Mouse (Mus musculus): ENCODE results near the gene Tead3. TPM values are rescaled to one million over a fixed set of nuclear protein-coding genes. Genes with fewer than 3 reads are reported as not detected.

The Tead3 gene
- total and polyA plus RNA-seq, 3 experiments, result 0.42 TPM; not detected in 2

GRCm38 (mm10) chr17:28369056-28369455, 18.4 kb upstream of the Tead3 start:
- TF ChIP-seq MAX (IDR thresholded peaks at IDR 0.05; ENCODE audit: low read length), result no peak
- TF ChIP-seq USF2 (conservative IDR thresholded peaks at IDR 0.05; ENCODE audit: low read depth, low read length), result no peak
- TF ChIP-seq SIN3A (IDR thresholded peaks at IDR 0.05; ENCODE audit: low read length), result no peak
- no peak for TF ChIP-seq E2F4 (IDR thresholded peaks at IDR 0.05; ENCODE audit: insufficient replicate concordance, low read depth, low read length)
- TF ChIP-seq IRF4 (IDR thresholded peaks at IDR 0.05; ENCODE audit: low read depth, low read length), result no peak
- no peak for TF ChIP-seq KAT2A (IDR thresholded peaks at IDR 0.05; ENCODE audit: insufficient replicate concordance, low read length)
- H3K36me3 ChIP-seq (replicated peaks in 1 of 2; ENCODE audit: control insufficient read depth in 1 of 2, insufficient read depth in 1 of 2, low read length in 1 of 2), result no peaks in the 10 kb centered on the region
- in situ Hi-C loops (cut with MboI; ENCODE audit: low pct_ligation_motif_present, low pct_unique_long_range_greater_than_20kb, low sequenced_read_pairs) (no loop called here), dilution Hi-C loops (cut with MboI; ENCODE audit: extremely low pct_ligation_motif_present, extremely low pct_unique_long_range_greater_than_20kb, low sequenced_read_pairs) (no loop called here)
- H3K9ac ChIP-seq (ENCODE audit: insufficient read depth, low read depth), result no peak overlapping the region
- peaks cover 24% of the 10 kb centered on the region for H3K27me3 ChIP-seq (replicated peaks)
- H3K79me2 ChIP-seq (replicated peaks; ENCODE audit: control insufficient read depth, extremely low read depth, insufficient read depth, poor library complexity, severe bottlenecking), result no peaks in the 10 kb centered on the region
- H3K9me3 ChIP-seq (replicated peaks; ENCODE audit: low read length), result no peaks in the 10 kb centered on the region
- DNase-seq (ENCODE audit: extremely low read depth), result no peak
- no peak overlapping the region for H3K27ac ChIP-seq (ENCODE audit: insufficient read depth, low read depth)
- H3K4me3 ChIP-seq (replicated peaks in 1 of 3; ENCODE audit: low read depth in 2 of 3, low read length in 2 of 3, poor library complexity in 1 of 3), result no peak overlapping the region
- no peak overlapping the region for H3K4me2 ChIP-seq (ENCODE audit: insufficient read depth, low read depth, poor library complexity, severe bottlenecking)
- 0 out of 4 replicates have a peak, but pooled peaks cover 0 to 5% of the 10 kb centered on the region in 2 experiments for H3K4me1 ChIP-seq (ENCODE audit: control insufficient read depth in 1 of 2, insufficient read depth in 2 of 2)

GRCm38 (mm10) chr17:28368449-28368848, 17.8 kb upstream of the Tead3 start:
- DNase-seq (ENCODE audit: extremely low read depth), result peak; percentile 63
- in situ Hi-C loops (cut with MboI; ENCODE audit: low pct_ligation_motif_present, low pct_unique_long_range_greater_than_20kb, low sequenced_read_pairs), result no loop called here
- Histone ChIP-seq H3K9ac (ENCODE audit: insufficient read depth, low read depth) (no peak overlapping the region), H3K4me1 (ENCODE audit: control insufficient read depth in 1 of 2, insufficient read depth in 2 of 2) (0 out of 4 replicates have a peak, but pooled peaks cover 0 to 5% of the 10 kb centered on the region in 2 experiments), H3K27me3 (replicated peaks) (peaks cover 30% of the 10 kb centered on the region), H3K9me3 (replicated peaks; ENCODE audit: low read length) (no peaks in the 10 kb centered on the region), H3K27ac (ENCODE audit: insufficient read depth, low read depth) (no peak overlapping the region), H3K36me3 (replicated peaks in 1 of 2; ENCODE audit: control insufficient read depth in 1 of 2, insufficient read depth in 1 of 2, low read length in 1 of 2) (no peaks in the 10 kb centered on the region), H3K4me2 (ENCODE audit: insufficient read depth, low read depth, poor library complexity, severe bottlenecking) (no peak overlapping the region), H3K79me2 (replicated peaks; ENCODE audit: control insufficient read depth, extremely low read depth, insufficient read depth, poor library complexity, severe bottlenecking) (no peaks in the 10 kb centered on the region), H3K4me3 (replicated peaks in 1 of 3; ENCODE audit: low read depth in 2 of 3, low read length in 2 of 3, poor library complexity in 1 of 3) (no peak overlapping the region)
- dilution Hi-C loops (cut with MboI; ENCODE audit: extremely low pct_ligation_motif_present, extremely low pct_unique_long_range_greater_than_20kb, low sequenced_read_pairs), result no loop called here
- TF ChIP-seq MYC (IDR thresholded peaks at IDR 0.05; ENCODE audit: low read depth, low read length) (no peak), ZKSCAN1 (IDR thresholded peaks at IDR 0.05; ENCODE audit: borderline replicate concordance, low read depth, low read length) (no peak), SIN3A (IDR thresholded peaks at IDR 0.05; ENCODE audit: low read length) (no peak), ETS1 (conservative IDR thresholded peaks at IDR 0.05; ENCODE audit: low read depth, low read length) (no peak), SMC3 (IDR thresholded peaks at IDR 0.05; ENCODE audit: low read depth, low read length) (peak; percentile 74), PAX5 (IDR thresholded peaks at IDR 0.05; ENCODE audit: low read length) (no peak), ELF1 (IDR thresholded peaks at IDR 0.05; ENCODE audit: low read depth, low read length) (peak; percentile 15; the same call in 1 of the 2 replicates), E2F4 (IDR thresholded peaks at IDR 0.05; ENCODE audit: insufficient replicate concordance, low read depth, low read length) (no peak), CHD2 (IDR thresholded peaks at IDR 0.05; ENCODE audit: low read length) (no peak), TBP (conservative IDR thresholded peaks at IDR 0.05; ENCODE audit: low read depth, low read length) (no peak), JUN (IDR thresholded peaks at IDR 0.05; ENCODE audit: insufficient read depth, low read depth, low read length) (no peak), MXI1 (IDR thresholded peaks at IDR 0.05; ENCODE audit: low read depth, low read length) (no peak), ZMIZ1 (IDR thresholded peaks at IDR 0.05; ENCODE audit: low read depth, low read length) (no peak), RAD21 (IDR thresholded peaks at IDR 0.05; ENCODE audit: low read depth, low read length) (peak; percentile 63), UBTF (IDR thresholded peaks at IDR 0.05; ENCODE audit: low read depth, low read length) (no peak), ZNF384 (IDR thresholded peaks at IDR 0.05; ENCODE audit: low read depth, low read length) (no peak), IRF4 (IDR thresholded peaks at IDR 0.05; ENCODE audit: low read depth, low read length) (0 out of 2 replicates have a peak, but pooled peaks have one; percentile 19), MAX (IDR thresholded peaks at IDR 0.05; ENCODE audit: low read length) (no peak), JUND (conservative IDR thresholded peaks at IDR 0.05; ENCODE audit: low read depth, low read length) (no peak), GABPA (IDR thresholded peaks at IDR 0.05; ENCODE audit: insufficient replicate concordance, low read depth, low read length) (no peak), ZC3H11A (IDR thresholded peaks at IDR 0.05; ENCODE audit: low read depth, low read length) (no peak), CTCF (conservative IDR thresholded peaks at IDR 0.05 in 1 of 2, IDR thresholded peaks at IDR 0.05 in 1 of 2; ENCODE audit: low read depth in 2 of 2, low read length in 2 of 2) (peak; percentile 84 to 91), RCOR1 (conservative IDR thresholded peaks at IDR 0.05; ENCODE audit: low read depth, low read length) (no peak), NRF1 (IDR thresholded peaks at IDR 0.05; ENCODE audit: low read depth, low read length) (no peak), KAT2A (IDR thresholded peaks at IDR 0.05; ENCODE audit: insufficient replicate concordance, low read length) (no peak)
